Mouse (Mus musculus): Measurements from ENCODE around the gene Nono. TPM values are rescaled to one million over a fixed set of nuclear protein-coding genes. Genes with fewer than 3 reads are reported as not detected.
"Not testable (repeated sequence)": the region's sequence is repeated elsewhere in the genome, so short reads cannot be mapped to it uniquely, and the experiment has no call there.

The Nono gene
- polyA plus RNA-seq, 1 experiment from 2014 or later, result 349 TPM

DNA sequence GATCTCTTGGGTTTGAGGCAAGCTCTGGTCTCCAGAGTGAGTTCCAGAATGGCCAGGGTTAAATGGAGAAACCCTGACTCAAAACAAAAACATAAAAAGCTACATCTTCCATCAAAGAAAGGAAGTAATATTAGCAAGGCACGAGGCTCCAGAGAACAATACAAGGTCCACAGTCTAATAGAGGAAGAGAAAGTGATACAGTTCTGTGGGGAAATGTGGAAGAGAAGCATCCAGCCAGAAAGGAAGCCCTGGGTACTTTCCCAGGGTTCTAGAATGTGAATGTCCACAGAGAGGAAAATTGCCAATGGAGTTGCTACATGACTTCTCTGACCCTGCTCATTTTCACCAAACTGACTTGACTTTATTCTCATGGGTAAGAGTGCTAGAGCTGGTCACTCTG is 22.0 kb downstream of the Nono start:
- no peaks in the 10 kb centered on the region for H3K4me1 ChIP-seq (replicated peaks; ENCODE audit: control insufficient read depth, insufficient read depth, low read length)
- no peak overlapping the region for H3K9ac ChIP-seq (ENCODE audit: low read depth, low read length)
- H3K9me3 ChIP-seq (ENCODE audit: control insufficient read depth, low read length), result no peaks in the 10 kb centered on the region
- ATAC-seq (replicated peaks; ENCODE audit: low FRiP score) (no peak), DNase-seq (ENCODE audit: low spot score) (no peak)
- no peak overlapping the region for H3K4me2 ChIP-seq
- no peaks in the 10 kb centered on the region; the same call in 1 of the 2 replicates for H3K27me3 ChIP-seq (replicated peaks; ENCODE audit: control insufficient read depth, insufficient read depth, low read length)
- 55% methylated on average over 1 of the region's 1 CpGs for WGBS
- no peak overlapping the region for H3K27ac ChIP-seq (ENCODE audit: low read depth, low read length)
- H3K36me3 ChIP-seq (ENCODE audit: control insufficient read depth, insufficient read depth, low read length), result peaks cover 3% of the 10 kb centered on the region; the same call in 1 of the 2 replicates
- no peak overlapping the region for H3K4me3 ChIP-seq (ENCODE audit: low read depth, low read length)

- DNase-seq (ENCODE audit: low spot score) (no peak), ATAC-seq (replicated peaks; ENCODE audit: low FRiP score) (no peak)
- H3K27me3 ChIP-seq (replicated peaks; ENCODE audit: control insufficient read depth, insufficient read depth, low read length), result no peaks in the 10 kb centered on the region; the same call in 1 of the 2 replicates
- no peaks in the 10 kb centered on the region; the same call in 1 of the 2 replicates for H3K36me3 ChIP-seq (ENCODE audit: control insufficient read depth, insufficient read depth, low read length)
- H3K9me3 ChIP-seq (ENCODE audit: control insufficient read depth, low read length), result no peaks in the 10 kb centered on the region
- H3K27ac ChIP-seq (ENCODE audit: low read depth, low read length), result no peak overlapping the region
- no peak overlapping the region for H3K9ac ChIP-seq (ENCODE audit: low read depth, low read length)
- no peak overlapping the region for H3K4me2 ChIP-seq
- 90% methylated on average over 3 of the region's 3 CpGs for WGBS
- no peaks in the 10 kb centered on the region for H3K4me1 ChIP-seq (replicated peaks; ENCODE audit: control insufficient read depth, insufficient read depth, low read length)
- no peak overlapping the region for H3K4me3 ChIP-seq (ENCODE audit: low read depth, low read length)
Measured at GRCm38 (mm10) chrX:101451591-101451990, 22.5 kb downstream of the Nono start.

DNA sequence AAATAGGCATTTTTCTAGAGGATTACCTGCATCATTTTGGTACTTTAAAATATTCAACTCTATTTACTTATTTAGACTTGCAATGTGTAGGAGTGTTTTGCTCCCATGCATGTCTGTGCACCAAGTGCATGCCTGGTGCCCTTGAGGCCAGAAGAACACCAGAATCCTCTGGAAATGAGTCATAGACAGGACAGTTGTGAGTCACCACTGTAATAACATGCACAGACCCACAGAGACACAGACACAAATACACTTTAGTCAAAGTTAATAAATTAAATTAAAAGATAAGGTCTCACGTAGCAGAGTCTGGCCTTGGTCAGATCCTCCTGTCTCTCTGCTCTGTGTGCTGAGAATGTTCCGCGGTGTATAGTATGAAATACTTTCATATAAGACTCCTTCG is 43.1 kb downstream of the Nono start:
- Histone ChIP-seq H3K4me2 (no peak overlapping the region), H3K9ac (ENCODE audit: low read depth, low read length) (no peak overlapping the region), H3K9me3 (ENCODE audit: control insufficient read depth, low read length) (no peaks in the 10 kb centered on the region), H3K36me3 (ENCODE audit: control insufficient read depth, insufficient read depth, low read length) (no peaks in the 10 kb centered on the region), H3K27me3 (replicated peaks; ENCODE audit: control insufficient read depth, insufficient read depth, low read length) (no peaks in the 10 kb centered on the region), H3K4me3 (ENCODE audit: low read depth, low read length) (no peak overlapping the region), H3K4me1 (replicated peaks; ENCODE audit: control insufficient read depth, insufficient read depth, low read length) (no peaks in the 10 kb centered on the region), H3K27ac (ENCODE audit: low read depth, low read length) (no peak overlapping the region)
- ATAC-seq (replicated peaks; ENCODE audit: low FRiP score) (no peak), DNase-seq (ENCODE audit: low spot score) (no peak)
- WGBS, result 91% methylated on average over 4 of the region's 4 CpGs

DNA sequence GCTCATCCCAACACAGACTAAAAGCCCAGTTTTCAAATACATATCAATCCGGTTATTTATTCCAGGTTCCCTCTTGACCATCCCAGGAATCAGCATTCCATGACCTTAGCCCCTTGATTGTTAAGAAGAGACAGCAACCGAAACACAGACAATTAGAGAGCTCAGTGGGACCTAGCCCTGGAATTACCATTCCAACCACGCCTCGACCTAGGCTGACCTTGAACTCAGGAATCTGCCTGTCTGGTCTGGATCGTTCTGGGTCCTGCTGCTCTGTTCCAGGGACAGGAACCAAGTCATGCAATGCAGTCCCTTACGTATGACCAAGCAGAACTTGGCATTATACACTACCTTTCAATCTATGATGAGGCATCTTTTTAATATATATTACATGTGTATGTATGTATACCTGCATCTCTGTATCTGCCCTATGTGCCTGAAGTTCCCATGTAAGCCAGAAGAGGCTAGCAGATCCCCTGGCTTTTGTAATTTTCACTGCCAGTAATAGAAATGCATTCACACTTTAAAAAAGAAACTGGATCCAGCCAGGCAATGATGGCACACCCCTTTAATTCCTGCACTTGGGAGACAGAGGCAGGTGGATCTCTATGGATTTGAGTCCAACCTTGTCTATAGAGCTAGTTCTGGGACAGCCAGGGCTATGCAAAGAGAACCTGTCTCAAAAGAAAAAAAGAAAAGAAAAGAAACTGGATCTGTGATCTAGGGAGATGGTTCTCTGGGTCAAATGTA is 52.7 kb downstream of the Nono start:
- H3K27me3 ChIP-seq (replicated peaks; ENCODE audit: control insufficient read depth, insufficient read depth, low read length), result no peaks in the 10 kb centered on the region
- no peak overlapping the region for H3K4me3 ChIP-seq (ENCODE audit: low read depth, low read length)
- DNase-seq (ENCODE audit: low spot score) (no peak), ATAC-seq (replicated peaks; ENCODE audit: low FRiP score) (no peak)
- H3K4me1 ChIP-seq (replicated peaks; ENCODE audit: control insufficient read depth, insufficient read depth, low read length), result no peaks in the 10 kb centered on the region
- no peak overlapping the region for H3K4me2 ChIP-seq
- H3K9ac ChIP-seq (ENCODE audit: low read depth, low read length), result no peak overlapping the region
- H3K9me3 ChIP-seq (ENCODE audit: control insufficient read depth, low read length), result no peaks in the 10 kb centered on the region
- 69% methylated on average over 6 of the region's 6 CpGs for WGBS
- H3K27ac ChIP-seq (ENCODE audit: low read depth, low read length), result no peak overlapping the region
- no peaks in the 10 kb centered on the region for H3K36me3 ChIP-seq (ENCODE audit: control insufficient read depth, insufficient read depth, low read length)

DNA sequence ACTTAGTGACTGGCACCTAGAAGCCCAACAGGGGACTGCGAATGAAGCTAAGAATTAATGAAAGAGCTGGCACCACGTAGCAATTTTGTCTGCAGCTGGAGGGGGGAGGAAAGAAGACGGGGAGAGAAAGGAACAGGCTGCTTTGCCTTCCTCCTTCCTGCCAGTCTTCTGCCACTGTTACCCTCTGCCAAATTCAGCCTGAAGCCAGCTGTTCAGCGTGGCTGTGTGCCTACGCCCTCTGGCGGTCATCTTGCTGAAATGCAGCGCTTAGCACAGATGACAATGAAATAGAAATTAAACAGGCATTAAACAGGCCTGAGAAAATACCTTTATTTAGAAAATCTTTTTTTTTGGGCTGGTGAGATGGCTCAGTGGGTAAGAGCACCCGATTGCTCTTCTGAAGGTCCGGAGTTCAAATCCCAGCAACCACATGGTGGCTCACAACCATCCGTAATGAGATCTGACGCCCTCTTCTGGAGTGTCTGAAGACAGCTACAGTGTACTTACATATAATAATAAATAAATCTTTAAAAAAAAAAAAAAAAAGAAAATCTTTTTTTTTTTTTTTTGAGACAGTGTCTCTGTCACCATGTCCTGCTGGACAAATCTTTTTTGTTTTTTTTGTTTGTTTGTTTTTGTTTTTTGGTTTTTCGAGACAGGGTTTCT is 57.5 kb downstream of the Nono start:
- H3K27me3 ChIP-seq (replicated peaks; ENCODE audit: control insufficient read depth, insufficient read depth, low read length); H3K4me2 ChIP-seq; H3K36me3 ChIP-seq (ENCODE audit: control insufficient read depth, insufficient read depth, low read length); H3K9me3 ChIP-seq (ENCODE audit: control insufficient read depth, low read length); ATAC-seq (replicated peaks; ENCODE audit: low FRiP score); H3K27ac ChIP-seq (ENCODE audit: low read depth, low read length); H3K4me3 ChIP-seq (ENCODE audit: low read depth, low read length); H3K9ac ChIP-seq (ENCODE audit: low read depth, low read length); H3K4me1 ChIP-seq (replicated peaks; ENCODE audit: control insufficient read depth, insufficient read depth, low read length): not testable (repeated sequence)
- 27% methylated on average over 10 of the region's 12 CpGs for WGBS
- DNase-seq (ENCODE audit: low spot score), result peak; percentile 31

Other genes with a start within 250 kb of the Nono start
- gene Snx12, start 206.8 kb upstream of the Nono start, polyA plus RNA-seq (2014; fragmentation: Nextera tagmentation; extraction: Ambion mirVana), result 31.7 and 33.1 TPM in 2 replicates
- 2.0 and 2.5 TPM in 2 replicates for gene Foxo4, start 174.8 kb upstream of the Nono start, polyA plus RNA-seq (2014; fragmentation: Nextera tagmentation; extraction: Ambion mirVana)
- gene Gm614, start 165.3 kb upstream of the Nono start, polyA plus RNA-seq (2014; fragmentation: Nextera tagmentation; extraction: Ambion mirVana), result not detected in 2 replicates
- 16.9 and 19.8 TPM in 2 replicates for gene Il2rg, start 161.1 kb upstream of the Nono start, polyA plus RNA-seq (2014; fragmentation: Nextera tagmentation; extraction: Ambion mirVana)
- gene Gm20489, start 160.3 kb upstream of the Nono start, polyA plus RNA-seq (2014; fragmentation: Nextera tagmentation; extraction: Ambion mirVana), result not detected in 2 replicates
- 36.5 and 41.1 TPM in 2 replicates for gene Med12, start 155.3 kb upstream of the Nono start, polyA plus RNA-seq (2014; fragmentation: Nextera tagmentation; extraction: Ambion mirVana)
- gene Nlgn3, start 130.2 kb upstream of the Nono start, polyA plus RNA-seq (2014; fragmentation: Nextera tagmentation; extraction: Ambion mirVana), result 0.51 and 0.59 TPM in 2 replicates
- gene Gjb1, start 52.9 kb upstream of the Nono start, polyA plus RNA-seq (2014; fragmentation: Nextera tagmentation; extraction: Ambion mirVana), result 33.6 and 34.5 TPM in 2 replicates
- gene Zmym3, start 8.5 kb upstream of the Nono start, polyA plus RNA-seq (2014; fragmentation: Nextera tagmentation; extraction: Ambion mirVana), result 14.6 and 14.8 TPM in 2 replicates
- gene Itgb1bp2, start 19.8 kb downstream of the Nono start, polyA plus RNA-seq (2014; fragmentation: Nextera tagmentation; extraction: Ambion mirVana), result 1.6 and 2.9 TPM in 2 replicates
- 18.0 and 21.1 TPM in 2 replicates for gene Taf1, start 103.4 kb downstream of the Nono start, polyA plus RNA-seq (2014; fragmentation: Nextera tagmentation; extraction: Ambion mirVana)
- 128 TPM in 2 replicates for gene Ogt, start 210.7 kb downstream of the Nono start, polyA plus RNA-seq (2014; fragmentation: Nextera tagmentation; extraction: Ambion mirVana)

Data from liver, embryonic 11.5 days (tissue).